Mouse (Mus musculus): ENCODE data around the gene Ston2.

The Ston2 gene

GRCm38 (mm10) chr12:91699451-91700141 lies 88.6 kb downstream of the Ston2 start:
- no peak for DNase-seq (ENCODE audit: low spot score)

DNA sequence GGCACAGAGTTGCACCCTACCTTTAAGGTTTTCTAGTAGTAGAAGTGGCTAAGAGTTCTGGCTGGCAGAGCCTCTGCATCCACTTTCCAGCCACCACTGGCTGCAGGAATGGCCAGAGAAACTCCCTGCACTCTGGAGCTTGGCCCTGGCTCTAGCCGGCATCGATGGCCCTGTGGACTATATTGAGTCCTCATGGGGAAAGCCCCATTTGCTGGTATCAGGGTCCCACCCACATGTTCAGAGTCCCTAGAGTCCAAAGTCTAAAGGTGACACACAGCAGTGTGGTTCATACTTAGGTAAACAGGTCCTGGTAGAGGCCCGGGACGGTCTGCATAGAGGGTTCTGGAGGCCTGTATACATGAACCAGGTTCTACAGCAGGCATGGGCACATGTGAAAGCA lies 92.0 kb downstream of the Ston2 start:
- DNase-seq (ENCODE audit: low spot score), result no peak

DNA sequence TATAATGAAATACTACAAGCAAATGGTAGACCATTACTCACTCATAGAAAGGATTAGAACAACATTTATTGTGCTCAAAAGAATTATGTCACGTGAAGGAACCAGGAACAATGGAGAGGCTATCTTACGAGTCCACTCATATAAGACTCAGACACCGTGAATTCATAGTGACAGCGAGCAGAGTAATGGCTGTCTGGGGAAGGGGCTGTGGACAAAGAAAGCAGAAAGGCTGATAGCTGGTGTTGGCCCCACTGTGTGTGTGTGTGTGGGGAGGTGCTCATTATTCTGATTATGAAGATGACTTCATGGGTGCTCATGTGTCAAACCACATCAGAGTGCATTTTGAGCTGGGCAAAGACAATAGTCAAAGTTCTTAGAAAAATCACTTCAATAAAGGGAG lies 92.4 kb downstream of the Ston2 start:
- no peak for DNase-seq (ENCODE audit: low spot score)

GRCm38 (mm10) chr12:91694748-91695147 lies 93.4 kb downstream of the Ston2 start:
- DNase-seq (ENCODE audit: low spot score), result no peak

DNA sequence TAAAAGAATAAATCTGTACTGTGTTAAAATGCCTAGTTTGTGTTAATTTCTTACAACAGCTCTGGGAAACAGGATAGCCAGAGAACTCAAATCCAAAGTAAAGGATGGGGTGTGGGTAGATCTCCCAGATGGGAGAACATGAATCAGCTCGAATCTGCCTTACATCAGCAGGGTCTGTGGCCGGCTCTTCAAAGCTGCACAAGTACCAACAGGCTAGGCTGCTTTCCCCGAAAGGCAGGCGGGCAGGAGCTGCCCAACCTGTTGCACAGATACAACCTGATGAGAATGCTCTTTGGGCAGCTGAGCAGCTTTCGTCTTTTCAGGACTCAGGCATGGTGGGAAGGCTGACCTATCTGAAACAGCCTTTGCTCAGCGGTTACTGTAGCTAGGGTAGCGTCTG lies 94.6 kb downstream of the Ston2 start:
- DNase-seq (ENCODE audit: low spot score), result no peak

DNA sequence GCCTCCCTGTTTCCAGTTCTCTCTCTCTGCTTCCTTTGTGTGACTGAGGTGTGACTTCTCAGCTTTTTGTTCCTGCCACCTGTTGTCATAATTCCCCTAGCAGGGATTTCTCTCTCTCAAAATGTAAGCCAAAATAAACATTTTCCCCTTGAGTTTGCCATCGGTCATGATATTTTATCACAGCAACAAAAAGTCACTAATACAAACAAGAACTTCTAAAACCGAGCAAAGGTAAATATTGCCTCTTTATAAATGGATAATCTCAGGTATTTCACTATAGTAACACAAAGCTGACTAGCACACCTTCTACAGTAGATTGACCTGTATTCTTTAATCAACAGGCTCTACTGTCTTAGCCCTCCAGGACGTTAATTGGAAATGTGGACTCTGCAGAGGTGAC lies 95.2 kb downstream of the Ston2 start:
- no peak for DNase-seq (ENCODE audit: low spot score)

DNA sequence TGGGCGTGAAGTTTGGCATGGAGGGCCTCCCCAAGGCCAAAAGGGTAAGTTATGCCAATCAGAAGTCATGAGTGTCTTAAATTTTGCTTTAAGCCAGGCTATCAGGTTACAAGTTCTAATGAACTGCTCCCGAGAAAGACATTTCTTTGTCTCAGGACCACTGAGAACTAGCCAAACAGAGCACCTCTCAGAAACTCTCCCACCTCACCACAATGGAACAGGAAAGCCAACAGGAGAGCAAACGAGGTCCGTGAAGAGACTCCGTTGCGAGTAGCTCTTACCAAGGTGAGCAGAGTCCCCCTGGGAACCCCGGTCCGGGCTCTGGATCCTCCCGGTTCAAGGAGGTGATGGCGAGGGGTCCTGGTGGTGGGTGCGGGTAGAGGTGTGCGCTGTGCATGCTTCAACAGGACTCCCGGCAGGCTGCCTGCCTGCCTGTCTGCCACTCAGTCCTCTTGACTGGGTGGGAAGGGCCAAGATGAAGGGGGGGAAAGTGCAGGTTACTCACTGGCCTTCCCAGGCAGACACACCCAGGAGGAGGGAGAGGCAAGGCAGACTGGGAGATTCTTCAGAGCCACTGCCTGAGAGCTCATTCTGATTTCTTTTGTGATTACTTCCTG lies 102.4 kb downstream of the Ston2 start:
- DNase-seq (ENCODE audit: low spot score), result no peak

DNA sequence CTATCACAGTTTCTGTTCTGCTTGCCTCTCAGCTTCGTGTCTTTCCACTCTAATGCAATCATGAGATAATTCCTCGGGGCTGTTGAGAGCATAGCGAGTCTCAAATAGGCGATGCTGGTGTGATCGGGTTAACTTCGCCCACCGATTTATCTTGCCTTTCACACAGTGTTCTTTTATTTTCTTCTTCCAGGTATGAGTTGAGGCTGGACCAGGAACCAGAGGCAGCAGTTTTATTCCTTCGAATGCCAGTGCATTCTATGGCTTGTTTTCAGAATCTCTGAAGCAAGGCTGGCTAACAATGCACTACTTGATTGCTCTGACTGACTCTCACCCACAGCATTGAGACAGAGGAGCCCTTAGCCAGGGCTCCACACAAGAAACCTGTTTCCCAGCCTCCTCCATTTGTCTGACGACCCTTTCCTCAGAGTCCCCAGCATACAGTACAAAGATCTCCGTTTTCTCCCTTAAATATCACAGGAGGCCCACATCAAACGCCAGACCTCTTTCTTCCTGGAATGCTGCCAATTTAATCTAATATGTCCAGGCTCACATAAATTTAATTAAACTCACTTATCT lies 103.3 kb downstream of the Ston2 start:
- DNase-seq (ENCODE audit: low spot score), result no peak

DNA sequence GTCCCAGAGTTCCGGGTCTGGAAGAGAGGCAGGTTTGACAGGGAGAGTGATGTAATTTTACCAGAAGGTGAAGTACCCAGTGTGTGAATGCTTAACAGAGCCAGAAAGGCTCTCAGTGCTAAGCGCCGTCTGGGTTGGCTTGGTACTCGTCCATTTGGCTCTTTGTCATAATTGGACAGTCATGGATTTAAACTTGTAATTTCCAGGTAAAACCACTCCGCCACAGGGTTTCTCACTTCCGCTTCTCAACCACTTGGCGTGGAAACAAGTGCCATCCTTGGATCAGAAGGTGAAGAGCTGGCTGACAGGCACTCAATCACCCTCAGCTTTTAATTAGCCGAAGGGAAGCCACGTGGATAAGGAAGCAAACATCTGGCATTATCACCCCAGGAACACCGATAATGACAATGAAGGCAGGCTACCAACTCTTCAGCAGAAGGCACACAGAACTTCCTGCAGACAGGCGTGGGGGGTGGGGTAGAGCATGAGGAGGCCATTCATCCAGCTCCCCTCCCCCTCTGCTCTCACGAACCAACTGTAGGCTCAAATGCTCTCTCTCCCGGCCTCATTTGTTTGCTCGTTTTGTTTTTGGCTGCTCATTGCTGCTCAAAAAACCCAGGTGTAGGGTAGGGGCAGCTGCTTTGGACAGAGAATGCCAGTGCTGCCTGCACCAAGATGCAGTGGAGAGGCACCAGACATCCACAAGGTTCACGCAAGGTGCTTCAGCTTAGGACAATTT lies 103.9 kb downstream of the Ston2 start:
- DNase-seq (ENCODE audit: low spot score), result no peak

GRCm38 (mm10) chr12:91683549-91684100 lies 104.6 kb downstream of the Ston2 start:
- no peak for DNase-seq (ENCODE audit: low spot score)

DNA sequence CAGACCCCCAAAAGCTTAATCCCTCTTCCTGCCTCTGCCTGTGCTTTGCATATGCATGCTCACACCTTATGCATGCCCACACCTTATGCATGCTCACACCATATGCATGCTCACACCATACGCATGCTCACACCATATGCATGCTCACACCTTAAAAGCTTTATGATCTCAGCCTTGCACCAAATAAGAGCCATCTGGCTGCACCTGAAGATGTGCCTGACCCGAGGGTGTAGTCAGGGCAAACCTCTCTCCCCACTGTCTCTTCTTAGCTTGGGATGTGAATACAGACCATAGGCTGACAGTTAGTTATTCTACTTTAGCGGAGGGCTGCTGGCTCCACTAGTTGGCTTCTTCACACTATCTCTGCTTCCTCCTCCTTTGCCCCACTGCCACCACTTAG lies 105.1 kb downstream of the Ston2 start:
- no peak for DNase-seq (ENCODE audit: low spot score)

- DNase-seq (ENCODE audit: low spot score), result no peak
Measured at GRCm38 (mm10) chr12:91679320-91680064, 108.7 kb downstream of the Ston2 start.

DNA sequence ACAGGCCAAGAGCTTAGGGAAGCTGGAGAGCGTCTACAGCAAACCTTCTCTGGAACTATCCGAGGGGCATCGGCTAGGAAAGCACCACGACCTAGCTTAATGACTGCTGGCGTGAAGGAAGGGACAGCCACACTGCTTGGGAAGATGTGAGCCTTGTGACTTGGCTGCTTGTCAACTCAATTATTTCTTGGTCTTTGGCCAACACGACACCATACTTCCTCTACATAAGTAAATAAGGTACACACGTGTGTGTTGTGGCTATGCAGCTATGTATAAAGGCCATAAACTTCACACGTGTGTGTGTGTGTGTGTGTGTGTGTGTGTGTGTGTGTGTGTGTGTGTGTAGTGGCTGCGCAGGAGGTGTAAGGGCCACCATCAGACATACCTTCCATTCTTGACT lies 112.2 kb downstream of the Ston2 start:
- DNase-seq (ENCODE audit: low spot score), result no peak

GRCm38 (mm10) chr12:91673141-91673540 lies 115.0 kb downstream of the Ston2 start:
- DNase-seq (ENCODE audit: low spot score), result no peak

DNA sequence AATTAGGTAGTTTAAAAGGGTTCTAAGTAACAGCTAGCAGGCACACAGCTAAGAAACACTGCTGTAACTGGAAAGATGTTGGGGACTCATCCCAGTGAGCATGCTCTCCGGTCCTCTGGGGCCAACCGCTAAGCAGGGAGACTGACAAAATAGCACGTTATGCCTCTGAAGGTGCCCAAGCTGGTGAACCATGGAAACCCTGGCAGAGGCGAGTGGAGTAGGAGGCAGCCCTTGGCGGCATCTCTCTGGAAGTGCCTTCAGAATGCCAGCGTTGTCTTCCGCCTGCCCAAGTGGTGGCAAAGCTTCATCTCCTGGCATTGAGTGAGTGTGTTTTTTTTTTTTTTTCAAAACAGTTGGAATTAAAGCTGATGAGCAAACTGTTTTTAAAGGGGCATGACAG lies 115.7 kb downstream of the Ston2 start:
- DNase-seq (ENCODE audit: low spot score), result no peak

DNA sequence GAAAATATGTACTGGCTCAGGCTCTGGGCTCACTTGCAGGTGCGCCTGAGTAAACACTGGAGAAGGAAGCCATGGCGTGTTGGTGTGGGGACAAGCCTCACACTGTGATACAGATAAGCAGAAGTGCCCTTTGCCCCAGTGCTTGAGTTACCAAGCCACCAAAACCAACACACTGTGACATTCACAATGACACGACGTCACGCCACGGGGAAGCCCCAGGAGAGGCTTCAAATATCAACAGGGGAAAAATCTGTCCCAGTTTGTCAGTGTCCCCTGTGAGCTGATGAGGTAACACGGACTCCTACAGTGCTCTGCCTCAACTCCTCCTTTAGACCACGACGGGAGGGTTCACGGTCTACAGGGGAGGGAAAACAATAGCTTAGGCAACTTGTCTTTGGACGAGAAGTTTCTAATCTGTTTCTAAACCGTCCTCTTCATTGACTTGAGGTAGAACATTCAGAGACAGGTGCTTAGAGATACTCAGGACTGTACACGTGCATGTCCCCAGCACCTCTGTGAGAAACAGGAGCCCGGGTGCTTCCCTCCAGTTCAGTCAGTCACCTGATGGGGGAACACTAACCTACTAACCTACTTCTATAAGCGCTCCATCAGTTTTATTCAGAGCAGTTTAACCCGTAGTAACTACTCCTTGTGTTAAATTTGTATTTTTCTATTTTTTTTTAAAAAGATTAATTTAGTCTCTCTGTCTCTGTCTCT lies 119.5 kb downstream of the Ston2 start:
- DNase-seq (ENCODE audit: low spot score), result no peak

DNA sequence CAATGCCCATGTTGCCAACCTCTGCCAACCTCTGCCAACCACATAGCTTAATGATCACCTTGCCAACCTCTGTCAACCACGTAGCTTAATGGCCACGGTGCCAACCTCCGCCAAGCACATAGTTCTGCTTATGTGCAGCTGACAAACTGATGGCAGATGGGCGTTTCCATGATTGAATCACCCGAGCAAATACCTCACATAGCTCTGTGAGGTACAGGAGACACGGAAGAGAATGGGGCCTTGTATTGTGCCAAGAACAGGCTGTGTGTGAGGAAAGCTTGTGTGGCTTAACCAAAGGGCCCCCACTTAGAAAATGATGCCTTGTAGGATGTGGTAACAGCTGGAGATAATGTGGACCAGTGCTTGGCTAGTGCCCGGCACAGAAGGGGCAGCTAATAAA lies 120.4 kb downstream of the Ston2 start:
- DNase-seq (ENCODE audit: low spot score), result no peak

DNA sequence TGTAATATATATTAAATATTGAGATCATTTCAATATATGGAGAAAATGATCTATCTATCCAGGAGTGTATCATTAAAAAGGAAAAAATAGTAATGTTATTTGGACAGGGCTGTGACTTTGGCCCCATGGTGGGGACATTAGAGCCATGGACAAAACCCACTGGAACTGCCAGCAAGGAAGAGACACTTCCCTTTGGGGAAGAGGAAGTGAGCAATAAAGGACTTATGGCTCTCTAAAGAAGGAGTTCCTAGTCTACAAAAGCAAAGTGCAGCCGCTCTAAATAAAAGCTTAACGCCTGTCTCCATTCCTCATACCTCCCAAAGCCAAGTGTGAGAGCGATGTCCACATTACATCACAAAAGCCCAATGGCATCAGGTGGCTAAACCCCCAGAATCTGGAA lies 121.6 kb downstream of the Ston2 start:
- no peak for DNase-seq (ENCODE audit: low spot score)

GRCm38 (mm10) chr12:91665431-91665830 lies 122.8 kb downstream of the Ston2 start:
- DNase-seq (ENCODE audit: low spot score), result no peak

DNA sequence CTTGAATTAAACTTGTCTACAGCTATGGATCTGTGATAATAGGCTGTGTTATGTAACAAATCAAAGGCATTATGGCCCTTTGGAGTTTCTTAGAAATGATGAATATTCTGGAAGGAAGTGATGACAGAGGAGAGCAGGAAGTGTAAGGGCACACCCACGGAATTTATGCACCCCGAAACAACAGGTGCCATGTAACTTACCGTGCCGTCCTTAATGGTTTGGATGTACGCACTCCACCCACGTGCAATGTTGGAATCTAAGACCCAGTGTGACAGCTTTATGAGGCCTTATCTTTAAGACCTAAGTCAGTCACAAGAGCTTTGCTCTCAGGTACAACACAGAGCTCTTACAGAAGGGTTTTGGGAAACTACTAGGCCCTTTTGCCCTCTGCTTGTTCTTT lies 124.9 kb downstream of the Ston2 start:
- no peak for DNase-seq (ENCODE audit: low spot score)

DNA sequence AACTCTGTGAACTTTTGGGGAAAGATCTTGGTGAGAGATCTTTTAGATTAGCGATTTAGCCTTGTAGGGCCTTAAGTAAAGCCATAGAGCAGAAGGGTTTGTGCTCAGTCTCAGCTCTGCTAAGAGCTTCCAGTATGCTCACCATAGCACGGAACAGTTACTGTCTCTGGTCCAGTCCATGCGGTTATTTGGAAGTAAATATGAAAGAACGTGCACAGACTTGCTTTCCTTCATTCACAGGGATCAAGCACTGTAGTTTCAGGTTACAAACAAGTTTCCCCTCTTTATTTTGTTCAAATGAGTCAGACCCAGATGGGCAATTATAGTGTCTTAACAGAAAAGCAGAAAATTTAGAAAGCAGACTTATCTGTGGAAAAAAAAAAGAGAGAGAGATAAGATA lies 125.3 kb downstream of the Ston2 start:
- DNase-seq (ENCODE audit: low spot score), result no peak
